Comparison of ENCODE assay signal across 18 mouse cellular contexts in the genomic region with DNA sequence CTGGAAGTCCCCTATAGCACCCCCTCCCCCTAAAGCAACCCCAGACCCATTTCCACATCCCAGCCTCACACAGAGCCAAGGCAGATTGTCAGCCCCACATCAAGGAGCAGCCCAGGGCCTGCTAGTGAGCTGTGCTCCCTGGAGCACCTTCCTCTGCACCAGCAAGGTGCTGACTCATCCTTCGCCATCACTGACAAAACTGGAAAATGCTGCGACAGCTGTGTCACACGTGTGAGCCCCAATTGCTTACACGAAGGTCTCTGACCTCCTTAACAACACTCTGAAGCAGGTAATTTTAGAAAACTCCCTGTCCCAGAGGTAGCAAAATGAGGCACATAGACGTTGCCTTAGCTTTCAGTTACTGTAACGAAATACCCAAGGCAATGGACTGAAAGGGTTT.
"Had no signal": no experiment of that assay in that cellular context is flagged by ENCODE, and none has a peak within 500 bp of the region (broad histone marks: within the 10 kb centered on the region; RNA-seq: fewer than 3 reads in every experiment).

No protein-coding gene starts in this region.

- H3K27me3 ChIP-seq: intestine, embryonic 15.5 days; liver, embryonic 12.5 days; liver, embryonic 15.5 days; lung, embryonic 15.5 days; neural tube, embryonic 13.5 days; stomach, embryonic 15.5 days had no signal

- H3K36me3 ChIP-seq: intestine, embryonic 15.5 days; liver, embryonic 12.5 days; liver, embryonic 15.5 days; lung, embryonic 15.5 days; neural tube, embryonic 13.5 days; stomach, embryonic 15.5 days had no signal

- H3K9me3 ChIP-seq: intestine, embryonic 15.5 days; liver, embryonic 12.5 days; liver, embryonic 15.5 days; lung, embryonic 15.5 days; neural tube, embryonic 13.5 days; stomach, embryonic 15.5 days had no signal

- H3K27ac ChIP-seq: liver, embryonic 12.5 days had no signal

- H3K4me3 ChIP-seq: intestine, embryonic 15.5 days; liver, embryonic 12.5 days; liver, embryonic 15.5 days; lung, embryonic 15.5 days; neural tube, embryonic 13.5 days; stomach, embryonic 15.5 days had no signal

- DNase-seq: kidney, adult 18-20 months; kidney, adult 9 months; kidney, postnatal 14 days; kidney, postnatal 4 days; lung, adult 18-20 months; lung, postnatal 10 days; lung, postnatal 36 days; midbrain, embryonic 14.5 days; retina, postnatal 1 day; right cerebral cortex, postnatal 25 days; spleen, adult 18-20 months had no signal

- H3K4me2 ChIP-seq: intestine, embryonic 15.5 days; liver, embryonic 12.5 days; liver, embryonic 15.5 days; lung, embryonic 15.5 days; midbrain, embryonic 11.5 days; neural tube, embryonic 13.5 days; stomach, embryonic 15.5 days had no signal

- ATAC-seq: intestine, embryonic 15.5 days; liver, embryonic 12.5 days had no signal

- H3K9ac ChIP-seq: intestine, embryonic 15.5 days; liver, embryonic 12.5 days; liver, embryonic 15.5 days; lung, embryonic 15.5 days; neural tube, embryonic 13.5 days; stomach, embryonic 15.5 days had no signal

- H3K4me1 ChIP-seq: liver, embryonic 15.5 days; neural tube, embryonic 13.5 days; stomach, embryonic 15.5 days had no signal
